In genomic region chr13:112483015-112483414, GRCm38 (mm10) we compare ENCODE assay signal across 17 mouse cellular contexts. TPM values are rescaled to one million over a fixed set of nuclear protein-coding genes. Genes with fewer than 3 reads are reported as not detected.
DNase-seq lines count a peak whose midpoint lies in the region; ATAC-seq and TF ChIP-seq lines count a peak whose summit lies in the region.
"Had no signal": no experiment of that assay in that cellular context is flagged by ENCODE, and none has a peak within 500 bp of the region (broad histone marks: within the 10 kb centered on the region; RNA-seq: fewer than 3 reads in every experiment).

No protein-coding gene starts in this region.

- no peak overlapping the region for H3K4me3 ChIP-seq in heart, adult 2 months
- H3K4me3 ChIP-seq in limb, embryonic 14.5 days (replicated peaks; ENCODE audit: low read length), result no peak overlapping the region
- H3K4me3 ChIP-seq in myocyte, result no peak overlapping the region
- H3K4me3 ChIP-seq: embryonic facial prominence, embryonic 13.5 days; forebrain, embryonic 13.5 days; forebrain, embryonic 15.5 days had no signal

- WGBS in heart, adult 2 months, result 85% methylated on average over 7 of the region's 7 CpGs
- WGBS in limb, embryonic 14.5 days, result 87% methylated on average over 7 of the region's 7 CpGs

- TF ChIP-seq POLR2A in heart, adult 2 months (IDR thresholded peaks at IDR 0.05; ENCODE audit: insufficient read depth, low read depth, low read length), result no peak
- TF ChIP-seq POLR2A in limb, embryonic 14.5 days (IDR thresholded peaks at IDR 0.05; ENCODE audit: borderline replicate concordance, extremely low read depth, insufficient read depth, insufficient read length), result no peak
- no peak for TF ChIP-seq POLR2A in myocyte (IDR thresholded peaks at IDR 0.05; ENCODE audit: insufficient read length, low read depth)

- no peaks in the 10 kb centered on the region for H3K4me1 ChIP-seq in heart, adult 2 months (ENCODE audit: control insufficient read depth, insufficient read depth, low read length)
- H3K4me1 ChIP-seq in limb, embryonic 14.5 days (ENCODE audit: control insufficient read depth, insufficient read depth, low read length), result no peaks in the 10 kb centered on the region
- H3K4me1 ChIP-seq: embryonic facial prominence, embryonic 13.5 days; forebrain, embryonic 13.5 days; forebrain, embryonic 15.5 days had no signal

- H3K79me2 ChIP-seq in heart, adult 2 months (replicated peaks; ENCODE audit: control insufficient read depth, insufficient read depth, low read length), result no peaks in the 10 kb centered on the region
- no peaks in the 10 kb centered on the region for H3K79me2 ChIP-seq in myocyte (ENCODE audit: control insufficient read depth, insufficient read depth)

- ATAC-seq in limb, embryonic 14.5 days (ENCODE audit: low FRiP score, low read depth), result peak; percentile 71
- ATAC-seq: forebrain, embryonic 13.5 days; forebrain, embryonic 15.5 days; forebrain, postnatal 0 days had no signal

- H3K27me3 ChIP-seq in heart, adult 2 months (ENCODE audit: control insufficient read depth, insufficient read depth, low read length), result no peaks in the 10 kb centered on the region
- no peaks in the 10 kb centered on the region for H3K27me3 ChIP-seq in limb, embryonic 14.5 days (ENCODE audit: control insufficient read depth, insufficient read depth, low read length)
- H3K27me3 ChIP-seq in myocyte (ENCODE audit: control insufficient read depth, insufficient read depth, insufficient read length), result no peaks in the 10 kb centered on the region
- H3K27me3 ChIP-seq: embryonic facial prominence, embryonic 13.5 days; forebrain, embryonic 13.5 days; forebrain, embryonic 15.5 days had no signal

- no peaks in the 10 kb centered on the region for H3K9me3 ChIP-seq in limb, embryonic 14.5 days (ENCODE audit: control insufficient read depth, low read length)
- H3K9me3 ChIP-seq: embryonic facial prominence, embryonic 13.5 days; forebrain, embryonic 13.5 days; forebrain, embryonic 15.5 days had no signal

- no peak overlapping the region for H3K4me2 ChIP-seq in limb, embryonic 14.5 days (replicated peaks; ENCODE audit: low read depth, low read length, severe bottlenecking)
- peak overlapping the region; percentile 47 for H3K4me2 ChIP-seq in myocyte (ENCODE audit: low read depth)
- H3K4me2 ChIP-seq: embryonic facial prominence, embryonic 13.5 days; forebrain, embryonic 13.5 days; forebrain, embryonic 15.5 days had no signal

- H3K27ac ChIP-seq in heart, adult 2 months, result no peak overlapping the region
- no peak overlapping the region for H3K27ac ChIP-seq in limb, embryonic 14.5 days (replicated peaks; ENCODE audit: low read depth, low read length)
- H3K27ac ChIP-seq: embryonic facial prominence, embryonic 13.5 days; forebrain, embryonic 13.5 days; forebrain, embryonic 15.5 days had no signal

- H3K9ac ChIP-seq in heart, adult 2 months (ENCODE audit: low read depth, low read length), result no peak overlapping the region
- no peak overlapping the region for H3K9ac ChIP-seq in limb, embryonic 14.5 days (ENCODE audit: low read depth, low read length, severe bottlenecking)
- H3K9ac ChIP-seq: embryonic facial prominence, embryonic 13.5 days; forebrain, embryonic 13.5 days; forebrain, embryonic 15.5 days; forebrain, postnatal 0 days had no signal

- H3K36me3 ChIP-seq in heart, adult 2 months (ENCODE audit: control insufficient read depth, insufficient read depth, low read length), result peaks cover 4% of the 10 kb centered on the region
- H3K36me3 ChIP-seq in limb, embryonic 14.5 days (ENCODE audit: control insufficient read depth, insufficient read depth, low read length), result peaks cover 67% of the 10 kb centered on the region
- peaks cover 58% of the 10 kb centered on the region for H3K36me3 ChIP-seq in myocyte (ENCODE audit: control insufficient read depth, insufficient read depth)

- no peak for TF ChIP-seq CTCF in heart, adult 2 months (IDR thresholded peaks at IDR 0.05)

- peak; percentile 85 for DNase-seq in heart, adult 11 months
- no peak for DNase-seq in heart, adult 2 months
- DNase-seq in limb, embryonic 14.5 days (ENCODE audit: low spot score), result no peak
- no peak for DNase-seq in adrenal gland, adult (ENCODE audit: inconsistent age in 2 of 2, low spot score in 1 of 2)
- DNase-seq: adrenal gland, adult 8-10 months; adrenal gland, postnatal 14 days; adrenal gland, postnatal 36 days; cerebellum, adult 11-12 months; cerebellum, adult 2 months; cerebellum, adult 9-10 months; cerebellum, postnatal 10 days; cerebellum, postnatal 25 days; forebrain, postnatal 0 days had no signal

- intact Hi-C loops in heart, adult 2 months (cut with DNase I), result no loop called here

- H3ac ChIP-seq in myocyte (ENCODE audit: control insufficient read depth, insufficient read length), result no peak overlapping the region

- TF ChIP-seq EP300 in heart, adult 2 months (IDR thresholded peaks at IDR 0.05; ENCODE audit: insufficient read depth, low read depth, low read length), result no peak

TF ChIP-seq in myocyte, 11 proteins besides CTCF, POLR2A, EP300 and RAD21:
- TF ChIP-seq SRF (IDR thresholded peaks at IDR 0.05; ENCODE audit: control insufficient read depth, insufficient read length, low read depth), result no peak
- TF ChIP-seq TCF12 (IDR thresholded peaks at IDR 0.05; ENCODE audit: insufficient read depth, poor library complexity, severe bottlenecking), result peak; percentile 91
- TF ChIP-seq MYOD1 (IDR thresholded peaks at IDR 0.05; ENCODE audit: control insufficient read depth in 1 of 3, insufficient read length in 2 of 3, low read depth in 2 of 3), result peak; percentile 92 to 99 (median 94)
- peak; percentile 92 for TF ChIP-seq TCF3 (IDR thresholded peaks at IDR 0.05; ENCODE audit: insufficient read length, low read depth)
- TF ChIP-seq MYOG (IDR thresholded peaks at IDR 0.05; ENCODE audit: control insufficient read depth in 1 of 3, insufficient read depth in 1 of 3, insufficient read length in 2 of 3, low read depth in 2 of 3), result peak; percentile 95 to 99 (median 99)
- TF ChIP-seq USF1 (IDR thresholded peaks at IDR 0.05; ENCODE audit: low read depth), result no peak
- TF ChIP-seq MAX (IDR thresholded peaks at IDR 0.05; ENCODE audit: low read depth), result no peak
TF ChIP-seq in myocyte: peak in this region for 4.

RNA-seq across cellular contexts. Expression of gene Il6st, which starts 19.1 kb away (rescaled TPM):
- 100 to 1,000 TPM; 204 to 256 TPM for total RNA-seq in heart, adult 2 months (2021)
- 39.0 and 62.8 TPM in 2 replicates for polyA plus RNA-seq in heart, adult 2 months (2012; rRNA removed)
- polyA plus RNA-seq in limb, embryonic 14.5 days (2012; rRNA removed), result 34.3 and 34.4 TPM in 2 replicates
- 40.3 and 42.4 TPM in 2 replicates for polyA plus RNA-seq in limb, embryonic 14.5 days (2014; fragmentation: Nextera tagmentation; extraction: Ambion mirVana)
- polyA plus RNA-seq in myocyte (2012; fragmentation: generic; extraction: Trizol), result 50.6 TPM
